Mouse (Mus musculus): ENCODE results near the gene Lclat1.
"Not testable (repeated sequence)": the region's sequence is repeated elsewhere in the genome, so short reads cannot be mapped to it uniquely, and the experiment has no call there.

The Lclat1 gene

DNA sequence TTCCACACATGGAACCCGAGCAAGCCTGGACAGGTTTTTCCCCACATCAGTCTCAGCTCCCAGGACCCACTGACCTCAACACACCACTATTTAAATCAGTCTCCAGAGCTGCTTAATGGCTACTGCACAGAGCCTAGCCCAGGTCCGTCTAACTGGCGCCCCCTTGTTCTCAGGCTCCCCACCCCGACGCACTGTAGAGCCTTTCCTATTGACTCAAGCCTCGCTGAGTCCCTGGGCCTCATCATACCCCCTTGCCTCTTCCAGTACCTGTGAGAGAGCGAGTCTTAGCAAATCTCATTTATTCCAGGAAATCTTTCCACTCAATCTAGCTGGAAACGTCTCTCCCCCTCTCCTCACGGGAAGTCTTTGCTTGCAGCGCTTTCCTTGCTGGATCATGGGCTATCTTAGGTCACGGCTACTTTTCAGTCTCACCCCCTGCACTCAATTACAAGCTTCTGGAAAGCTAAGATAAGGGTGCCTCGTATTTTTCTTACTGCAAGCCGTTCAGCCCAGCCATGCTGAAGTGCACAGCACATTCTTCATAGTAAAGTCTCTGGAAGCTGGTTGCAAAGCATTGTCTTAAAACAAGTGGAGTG lies 137.4 kb downstream of the Lclat1 start:
- DNase-seq: no peak

DNA sequence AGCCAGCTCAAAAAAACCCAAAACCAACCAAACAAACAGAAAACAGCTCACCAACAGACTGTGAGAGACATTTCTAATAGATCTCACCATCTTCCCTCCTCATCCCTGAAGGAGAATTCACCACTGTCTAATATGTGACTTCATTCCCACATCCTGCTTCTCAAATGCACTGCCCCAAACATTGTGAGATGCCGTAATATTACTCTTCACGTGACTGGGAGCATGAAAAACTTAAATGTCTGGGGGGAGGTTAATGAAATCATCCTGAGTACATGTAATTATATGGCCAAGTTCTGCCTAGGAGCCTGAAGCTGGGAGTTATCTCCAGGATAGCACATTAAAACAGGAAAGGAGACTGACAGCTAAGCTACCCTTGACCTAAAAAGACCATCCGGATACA lies 138.3 kb downstream of the Lclat1 start:
- no peak for DNase-seq

DNA sequence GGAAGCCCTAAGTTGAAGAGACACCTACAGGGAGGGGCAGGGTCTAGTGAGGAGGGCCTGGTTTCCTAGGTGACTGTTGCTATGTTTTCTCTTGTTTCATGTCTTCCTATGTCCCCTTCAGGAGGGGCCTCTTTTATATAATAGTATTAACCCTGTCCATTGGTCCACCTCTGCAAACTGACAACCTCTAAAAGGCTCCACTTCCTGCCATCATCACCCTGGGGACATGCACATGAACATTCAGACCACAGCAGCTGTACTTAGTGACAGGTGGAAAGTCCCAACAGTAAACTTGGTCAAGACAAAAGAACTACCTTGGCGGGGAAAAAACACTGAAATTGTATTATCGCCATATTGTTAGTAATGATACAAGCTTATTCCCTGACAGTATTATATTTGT lies 139.1 kb downstream of the Lclat1 start:
- DNase-seq: no peak

DNA sequence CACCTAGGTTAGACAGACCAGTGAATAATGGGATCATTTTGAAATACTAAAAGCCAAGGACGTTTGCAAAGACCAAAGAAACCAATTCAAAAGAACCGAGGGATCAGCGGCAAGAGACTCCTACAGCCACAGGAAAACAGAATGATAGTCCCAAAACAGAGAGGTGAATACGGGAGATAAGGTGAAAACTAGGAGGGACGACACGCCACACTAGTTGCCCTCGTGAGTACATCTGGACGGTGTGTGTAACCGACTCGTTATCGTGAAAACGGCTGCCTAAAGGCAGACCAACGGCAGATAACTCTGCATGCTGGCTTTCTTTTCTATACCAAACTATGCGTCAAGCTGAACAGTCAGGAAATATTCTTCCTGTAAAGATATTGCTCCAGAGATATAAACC lies 140.0 kb downstream of the Lclat1 start:
- no peak for DNase-seq

DNA sequence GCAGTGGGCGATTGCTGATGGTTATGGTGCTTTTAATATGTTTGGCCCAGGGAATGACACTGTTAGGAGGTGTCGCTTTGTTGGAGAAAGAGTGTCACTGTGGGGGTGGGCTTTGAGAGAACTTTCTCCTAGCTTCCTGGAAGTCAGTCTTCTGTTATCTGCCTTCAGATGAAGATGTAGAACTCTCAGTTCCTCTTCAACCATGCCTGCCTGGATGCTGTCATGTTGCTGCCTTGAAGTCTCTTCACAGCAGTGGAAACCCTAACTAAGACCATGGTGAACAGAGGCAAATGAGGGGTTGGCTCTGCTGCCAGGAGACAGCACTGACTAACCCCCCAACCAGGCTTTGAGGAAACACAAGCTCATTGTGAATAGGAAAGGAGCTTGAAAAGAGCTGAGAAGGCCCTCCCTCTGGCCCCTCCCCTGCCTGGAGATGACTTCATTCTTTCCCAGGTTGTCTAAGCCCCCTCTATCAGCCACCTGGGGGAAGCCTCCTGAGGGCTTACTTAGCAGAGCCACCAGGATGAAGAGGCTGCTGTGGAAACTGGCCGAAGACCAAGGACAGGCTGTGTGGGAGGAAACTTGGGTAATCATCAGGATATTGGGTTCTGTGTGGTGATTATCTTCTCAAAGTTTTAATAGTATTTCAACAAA lies 142.8 kb downstream of the Lclat1 start:
- no peak for DNase-seq

DNA sequence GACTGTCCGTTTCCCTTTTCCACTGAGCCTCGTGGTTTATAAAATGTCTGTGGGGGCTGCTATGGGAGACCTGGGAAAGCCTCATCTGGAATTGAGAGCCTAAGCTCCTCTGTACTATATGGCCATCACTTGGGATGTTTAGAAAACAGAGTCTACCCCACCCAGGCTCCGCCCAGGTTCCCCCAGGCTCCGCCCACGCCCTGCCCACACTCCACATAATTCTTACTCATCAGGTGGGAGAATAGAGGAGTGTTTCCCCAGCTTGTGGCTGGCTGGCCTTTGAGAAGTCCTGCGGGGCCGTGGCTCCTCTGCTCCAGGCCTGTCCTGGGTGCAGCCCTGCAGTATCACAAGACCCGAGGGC lies 143.3 kb downstream of the Lclat1 start:
- DNase-seq: peak in 1 of 2 experiments; percentile 10

DNA sequence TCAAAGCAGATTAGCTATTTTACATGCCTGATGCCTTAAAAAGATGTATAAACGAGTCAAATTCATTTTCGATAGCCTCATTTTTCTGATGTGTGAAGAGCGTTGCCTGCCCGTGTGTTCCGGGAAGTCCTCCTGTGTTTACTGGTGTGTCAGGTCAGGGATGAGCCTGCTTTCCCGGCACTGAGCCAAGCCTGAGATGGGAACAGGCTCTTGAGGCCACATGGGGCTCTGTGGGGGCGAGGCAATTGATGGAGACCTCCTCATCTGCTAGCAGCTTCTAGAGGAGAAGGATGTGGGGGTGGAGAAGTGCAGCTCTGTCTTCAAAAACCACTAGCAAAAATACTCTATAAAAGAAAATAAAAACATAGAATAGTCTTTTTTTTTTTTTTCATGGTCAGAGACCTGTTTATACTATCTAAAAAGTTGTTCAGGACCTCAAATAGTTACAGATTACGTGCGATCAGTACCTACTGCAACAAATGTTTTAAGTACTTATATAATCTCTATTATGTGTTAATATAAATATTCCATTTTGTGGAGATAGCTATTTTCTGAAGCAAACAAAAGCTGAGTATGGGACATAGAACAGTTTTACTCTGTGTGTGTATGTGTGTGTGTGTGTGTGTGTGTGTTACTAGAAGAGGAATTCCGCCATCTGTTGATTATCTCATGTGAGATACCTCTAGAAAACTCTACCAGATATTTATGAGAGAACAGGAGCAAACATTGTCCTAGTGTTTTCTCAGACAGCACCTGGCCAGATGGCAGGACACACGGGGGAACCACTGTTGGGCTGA lies 144.2 kb downstream of the Lclat1 start:
- DNase-seq: peak; percentile 5 to 11

DNA sequence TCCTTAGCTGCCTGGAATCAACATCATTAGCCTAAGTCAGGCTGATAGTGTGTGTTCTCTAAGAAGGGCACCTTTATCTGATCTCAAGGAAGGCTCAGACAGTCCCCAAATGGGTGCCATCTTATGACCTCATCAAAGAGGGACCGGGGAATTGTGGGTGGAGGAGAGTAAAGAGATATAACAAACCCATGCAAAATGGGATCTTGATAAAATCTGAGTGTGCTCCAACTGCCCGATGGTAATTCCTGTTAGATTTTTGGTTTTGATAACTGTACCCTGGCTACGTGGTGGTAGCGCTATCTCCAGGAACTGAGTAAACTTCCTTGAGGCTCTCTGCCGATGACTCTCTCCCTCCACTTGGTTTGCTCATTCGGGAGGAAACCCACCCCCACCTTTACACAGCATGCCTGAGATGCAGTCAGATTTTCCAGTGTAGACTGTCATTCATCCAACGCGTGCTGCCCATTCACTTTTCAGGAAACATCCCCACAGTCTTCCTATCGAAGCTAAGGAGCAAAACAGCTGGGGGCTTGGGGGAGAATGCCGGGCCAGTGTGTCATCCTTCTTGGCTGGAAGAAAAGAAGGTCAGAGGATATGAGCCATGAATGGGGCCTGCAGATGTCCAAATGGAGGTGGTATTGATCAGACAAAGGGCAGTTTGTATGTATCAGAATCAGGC lies 145.6 kb downstream of the Lclat1 start:
- DNase-seq: no peak

DNA sequence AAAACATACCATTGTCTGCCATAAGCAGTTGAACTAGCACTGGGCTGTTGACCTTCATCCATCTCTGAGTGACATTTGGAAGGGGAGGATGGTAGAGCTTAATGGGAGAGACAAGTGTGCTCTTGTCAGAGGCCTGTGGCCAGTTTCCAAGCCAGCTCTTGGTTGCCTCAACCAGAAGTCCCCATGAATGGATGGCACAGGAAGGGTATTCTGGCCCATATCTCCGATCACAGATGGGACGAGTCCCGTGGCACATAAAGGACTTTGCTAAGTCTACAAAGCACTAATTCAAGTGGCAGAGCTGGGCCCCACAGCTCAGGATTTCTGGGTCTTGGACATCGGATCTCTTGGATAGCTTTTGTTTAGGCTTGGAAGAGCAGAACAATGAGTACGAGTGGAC lies 148.0 kb downstream of the Lclat1 start:
- DNase-seq: no peak

DNA sequence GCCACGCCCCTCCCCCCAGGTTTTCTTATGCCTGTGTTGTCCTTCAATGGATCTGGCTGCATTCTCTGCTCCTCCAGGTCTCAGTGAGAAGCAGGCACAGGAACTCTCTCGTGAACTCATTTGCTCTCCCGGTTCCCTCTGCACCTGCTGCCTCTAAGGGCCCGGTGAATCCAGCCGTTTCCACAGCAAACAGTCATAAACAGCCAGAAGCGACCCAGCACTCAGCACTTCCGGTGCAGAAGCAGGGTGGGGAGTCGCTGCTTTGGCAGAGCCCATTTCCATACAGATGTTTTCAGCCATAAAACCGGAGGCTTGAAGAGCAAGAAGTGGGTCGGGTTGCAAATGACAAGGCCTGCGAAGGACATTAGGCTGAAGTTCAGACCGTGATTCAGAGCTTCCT lies 150.8 kb downstream of the Lclat1 start:
- DNase-seq: peak; percentile 3 to 23

DNA sequence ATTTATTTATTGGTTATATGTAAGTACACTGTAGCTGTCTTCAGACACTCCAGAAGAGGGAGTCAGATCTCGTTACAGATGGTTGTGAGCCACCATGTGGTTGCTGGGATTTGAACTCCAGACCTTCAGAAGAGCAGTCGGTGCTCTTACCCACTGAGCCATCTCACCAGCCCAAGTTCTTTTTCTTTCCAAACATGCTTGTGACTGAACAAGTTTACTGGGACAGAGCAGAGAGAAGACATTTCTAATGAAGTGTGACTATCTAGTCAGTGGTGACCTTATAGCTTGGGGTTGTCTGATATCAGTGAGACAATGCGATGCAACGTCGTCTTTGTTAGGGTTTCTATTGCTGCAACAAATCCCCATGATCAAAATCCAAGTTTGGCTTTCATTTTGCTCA lies 151.5 kb downstream of the Lclat1 start:
- not testable (repeated sequence) for DNase-seq

DNA sequence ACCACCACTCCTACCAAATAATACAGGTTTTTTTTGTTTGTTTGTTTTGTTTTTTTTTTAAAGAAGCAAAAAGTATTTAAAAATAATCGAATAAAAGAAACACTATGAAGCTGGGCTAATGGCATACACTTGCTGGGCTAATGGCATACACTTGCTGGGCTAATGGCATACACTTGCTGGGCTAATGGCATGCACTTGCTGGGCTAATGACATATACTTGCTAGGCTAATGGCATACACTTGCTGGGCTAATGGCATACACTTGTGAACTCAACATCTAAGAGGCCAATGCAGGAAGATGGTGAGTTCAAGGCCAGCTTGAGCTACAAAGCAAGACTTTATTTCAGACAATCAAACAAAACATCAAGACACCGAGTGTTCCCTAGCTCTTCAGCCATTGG lies 154.8 kb downstream of the Lclat1 start:
- DNase-seq: no peak

DNA sequence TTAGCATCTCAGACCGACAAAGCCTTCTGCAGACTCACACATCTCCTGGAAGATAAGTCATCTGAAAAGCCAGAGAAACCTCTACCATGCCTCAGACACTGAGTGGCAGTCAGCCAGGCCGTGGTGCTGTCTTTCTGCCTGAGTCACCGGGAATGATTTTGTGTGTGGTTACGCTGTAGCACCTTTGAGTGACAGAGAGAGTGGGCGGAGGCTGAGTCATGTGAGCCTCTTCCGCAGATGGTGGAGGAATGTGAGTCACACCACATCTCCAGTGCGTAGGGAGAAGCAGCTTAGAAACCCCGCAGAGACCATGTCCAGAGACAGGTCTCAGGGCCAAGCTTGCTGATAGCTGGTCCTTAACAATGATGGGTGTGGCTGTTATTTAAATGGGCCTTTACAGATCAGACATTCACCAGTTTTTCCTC lies 155.3 kb downstream of the Lclat1 start:
- DNase-seq: no peak

DNA sequence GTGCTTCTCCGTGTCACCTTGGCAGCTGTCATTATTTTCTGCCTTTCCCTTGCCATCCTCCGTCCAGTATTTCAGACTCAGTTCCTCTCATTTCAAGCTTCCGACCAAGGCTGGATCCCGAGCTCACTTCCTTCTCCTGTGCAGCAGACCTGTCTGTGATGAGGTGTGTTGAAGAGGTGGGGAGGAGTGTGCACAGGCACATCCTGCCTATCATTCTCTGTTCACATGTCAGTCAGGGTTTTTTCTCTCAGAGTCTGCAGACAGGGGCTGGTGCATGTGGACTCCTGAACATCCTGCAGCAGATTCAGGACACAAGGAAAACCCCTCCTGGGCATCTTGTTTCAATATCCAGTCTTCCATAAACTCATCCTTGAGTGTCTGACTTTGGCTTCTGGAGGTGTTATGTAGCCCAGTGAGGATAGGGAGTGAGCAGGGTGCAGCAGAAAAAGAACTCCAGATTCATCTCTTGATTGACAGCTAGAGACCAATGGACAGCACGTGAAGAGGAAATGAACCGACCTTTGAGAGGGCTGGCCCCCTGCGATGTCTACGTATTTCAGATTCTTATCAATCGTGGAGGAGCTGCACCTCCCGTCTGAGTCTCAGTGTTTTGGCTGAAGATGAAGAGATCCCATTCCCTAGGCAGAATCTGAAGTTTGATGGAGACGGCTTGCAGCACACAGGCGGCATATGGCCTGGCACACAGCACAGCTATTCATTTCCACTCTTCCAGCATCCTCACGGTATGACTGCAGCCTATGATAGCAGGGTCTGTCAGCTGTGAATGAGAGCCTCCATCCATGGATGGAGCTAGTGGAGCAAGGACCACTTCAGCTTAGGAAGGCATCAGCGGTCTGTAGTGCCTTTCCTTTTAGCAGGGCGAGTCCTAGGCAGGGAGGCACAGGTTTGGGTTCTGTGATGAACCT lies 163.3 kb downstream of the Lclat1 start:
- DNase-seq: no peak

DNA sequence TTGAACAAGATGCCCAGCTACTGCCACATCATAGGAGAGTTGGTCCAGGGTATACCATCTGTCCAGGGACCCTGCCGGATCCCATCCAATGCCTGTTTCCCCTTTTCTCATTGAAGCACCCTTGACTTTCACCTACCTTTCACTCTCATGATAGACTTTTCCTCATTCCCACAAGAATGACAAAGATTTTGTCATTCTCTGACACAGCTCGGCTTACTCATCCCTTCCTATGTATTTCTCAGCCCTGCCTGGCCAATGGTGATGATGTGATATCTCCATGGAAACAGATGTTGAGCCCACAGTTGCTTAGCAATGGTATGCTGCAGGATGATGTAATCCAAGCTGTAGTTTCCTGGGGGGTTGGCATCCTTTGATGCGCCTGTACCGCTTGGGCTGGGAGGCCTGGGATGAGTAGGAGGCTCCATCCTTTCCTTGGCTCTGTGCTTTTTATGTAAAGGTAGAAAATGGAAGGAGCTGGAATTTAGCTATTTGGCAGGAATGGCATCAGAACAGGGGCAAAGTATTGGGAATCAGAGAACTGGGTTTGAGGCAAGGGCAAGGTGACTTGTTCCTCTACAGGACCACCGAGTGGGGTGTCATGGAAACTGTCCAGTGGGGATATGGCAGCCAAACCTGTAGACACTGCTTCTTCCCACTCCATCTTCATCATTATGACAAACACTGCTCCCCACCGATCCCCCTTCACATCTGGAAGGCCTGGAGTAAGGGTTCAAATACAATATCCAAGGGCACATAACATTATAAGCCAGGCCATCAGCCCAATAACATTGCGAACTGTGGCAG lies 164.2 kb downstream of the Lclat1 start:
- no peak for DNase-seq

DNA sequence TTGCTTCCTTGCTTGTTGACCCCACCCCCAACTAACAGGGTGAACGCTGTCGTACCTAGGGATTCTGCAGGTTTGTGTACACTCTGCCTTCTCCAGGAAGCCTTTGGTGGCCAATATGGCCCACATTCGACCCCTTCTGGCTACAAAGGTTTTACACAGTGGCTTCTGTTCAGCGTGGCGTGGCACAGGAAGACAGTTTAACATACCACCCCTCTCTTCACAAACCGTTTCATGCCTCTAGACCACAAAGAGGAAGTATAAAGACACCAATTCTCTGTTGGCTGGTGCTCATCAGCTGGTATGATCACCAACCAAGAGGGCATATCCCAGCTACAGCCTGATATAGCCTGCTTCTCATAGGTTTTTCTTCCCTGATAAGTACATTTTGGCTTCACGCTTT lies 166.0 kb downstream of the Lclat1 start:
- DNase-seq: no peak

DNA sequence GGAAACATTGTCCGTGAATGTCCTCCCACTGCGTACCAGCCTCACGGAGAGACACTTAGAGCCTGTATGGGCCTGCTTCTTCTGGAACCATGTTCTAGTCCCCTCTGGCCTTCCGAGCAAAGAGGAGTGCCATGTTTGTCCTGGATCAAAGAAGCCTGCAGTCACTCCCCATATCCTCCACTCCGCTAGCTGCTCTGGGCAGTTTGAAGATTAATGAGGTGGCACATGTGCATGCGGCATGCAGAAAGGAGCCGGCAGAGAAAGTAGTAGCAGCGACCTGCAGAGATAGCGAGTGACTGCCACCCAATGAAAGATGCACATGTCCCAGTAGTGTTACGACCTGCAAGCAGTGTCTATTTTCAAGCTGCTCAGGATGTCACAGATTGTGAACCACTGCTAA lies 167.3 kb downstream of the Lclat1 start:
- DNase-seq: no peak

DNA sequence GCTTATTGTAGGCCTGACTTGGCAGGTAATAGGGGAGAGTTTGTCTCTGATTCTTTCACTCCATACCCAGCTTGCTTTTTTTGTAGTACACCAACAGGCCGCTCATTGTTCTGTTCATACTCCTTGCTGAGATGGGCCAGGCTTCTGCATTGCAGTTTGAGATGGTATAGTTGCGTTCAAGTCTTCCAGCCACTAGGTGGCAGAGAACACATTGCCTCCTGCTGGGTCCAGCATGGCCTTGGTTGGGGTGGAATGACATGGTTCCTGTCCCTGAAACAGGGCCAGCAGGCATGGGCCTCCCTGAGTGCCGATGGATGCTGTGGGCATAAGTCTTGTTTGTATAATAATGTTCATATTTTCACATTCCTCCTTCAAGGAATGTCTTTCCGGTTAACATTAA lies 170.0 kb downstream of the Lclat1 start:
- DNase-seq: no peak

DNA sequence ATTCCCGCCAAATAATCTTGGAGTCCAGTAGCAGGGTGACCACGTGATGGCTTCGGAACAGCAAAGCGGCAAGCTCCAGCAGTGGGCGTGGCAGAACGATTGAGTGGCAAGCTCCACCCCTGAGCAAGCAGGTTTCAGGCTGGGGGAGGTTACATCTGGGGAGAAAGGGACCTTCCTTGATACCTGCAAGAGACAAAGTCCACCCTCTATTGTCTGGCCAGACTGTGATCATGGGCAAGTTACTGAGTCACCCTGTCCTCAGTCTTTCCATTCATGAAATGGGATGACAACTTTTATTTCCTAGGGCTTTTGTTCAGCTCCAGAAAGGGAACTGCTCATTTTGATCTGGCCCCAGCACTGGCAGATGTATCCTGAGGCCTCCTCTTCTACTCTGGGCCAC lies 174.9 kb downstream of the Lclat1 start:
- not testable (repeated sequence) for DNase-seq

DNA sequence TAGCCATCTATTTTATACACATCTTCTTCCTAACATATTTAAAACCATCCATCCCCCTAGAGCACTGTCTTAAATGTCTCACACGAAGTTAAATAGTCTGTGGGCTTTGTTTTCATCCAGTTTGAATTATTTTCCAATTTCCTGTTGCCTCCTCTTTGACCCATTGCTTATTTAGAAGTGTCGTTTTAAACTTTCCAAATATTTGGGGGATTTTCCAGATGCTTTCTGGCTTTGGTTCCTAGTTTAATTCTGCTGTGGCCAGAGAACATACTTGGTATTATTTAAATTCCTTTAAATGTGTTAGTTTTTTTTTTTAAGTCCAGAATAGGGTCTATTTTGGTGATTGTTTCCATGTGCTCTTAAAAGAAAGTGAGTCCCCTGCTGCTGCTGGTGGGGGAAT lies 176.5 kb downstream of the Lclat1 start:
- peak in 1 of 2 experiments; percentile 20 for DNase-seq
